Comparison of ENCODE assay signal across 23 mouse cellular contexts in the genomic region with DNA sequence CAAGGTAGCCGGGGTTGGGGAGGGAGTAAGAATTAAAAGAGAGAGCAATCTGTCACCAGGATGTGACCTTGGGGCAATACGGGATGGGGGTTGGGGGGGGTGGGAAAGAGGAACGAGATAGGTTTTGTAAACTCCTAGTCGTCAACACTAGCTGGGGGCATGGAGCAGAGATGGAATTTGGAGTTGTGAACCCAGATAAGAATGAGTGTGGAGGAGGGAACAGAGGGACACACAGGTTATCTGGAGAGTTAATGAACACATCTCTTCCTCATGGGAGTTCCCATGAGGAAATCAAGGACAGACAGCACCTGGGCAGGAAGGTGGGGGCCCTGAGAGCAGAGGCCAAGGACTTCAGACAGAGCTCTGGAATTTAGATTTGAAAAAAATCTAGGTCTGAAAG. TPM values are rescaled to one million over a fixed set of nuclear protein-coding genes. Genes with fewer than 3 reads are reported as not detected.
DNase-seq lines count a peak whose midpoint lies in the region; ATAC-seq and TF ChIP-seq lines count a peak whose summit lies in the region.
"Had no signal": no experiment of that assay in that cellular context is flagged by ENCODE, and none has a peak within 500 bp of the region (broad histone marks: within the 10 kb centered on the region; RNA-seq: fewer than 3 reads in every experiment).

No protein-coding gene starts in this region.

- no peak overlapping the region for H3K4me2 ChIP-seq in stomach, embryonic 15.5 days
- H3K4me2 ChIP-seq in stomach, postnatal 0 days (replicated peaks; ENCODE audit: low read depth), result no peak overlapping the region
- no peak overlapping the region for H3K4me2 ChIP-seq in liver, embryonic 12.5 days
- no peak overlapping the region for H3K4me2 ChIP-seq in liver, embryonic 16.5 days (ENCODE audit: low read depth, low read length)
- H3K4me2 ChIP-seq: embryonic facial prominence, embryonic 15.5 days; forebrain, embryonic 12.5 days; heart, embryonic 11.5 days; heart, embryonic 15.5 days; hindbrain, embryonic 13.5 days had no signal

- 25% methylated on average over 4 of the region's 4 CpGs for WGBS in stomach, embryonic 15.5 days
- 32% methylated on average over 4 of the region's 4 CpGs for WGBS in stomach, postnatal 0 days
- WGBS in liver, embryonic 12.5 days (ENCODE audit: insufficient replicate concordance), result 34% methylated on average over 4 of the region's 4 CpGs
- WGBS in liver, embryonic 16.5 days (ENCODE audit: insufficient replicate concordance), result 43% methylated on average over 4 of the region's 4 CpGs
- 71% methylated on average over 4 of the region's 4 CpGs for WGBS in limb, embryonic 10.5 days

- 0 out of 2 replicates have a peak, but pooled peaks have one; percentile 43 for ATAC-seq in stomach, embryonic 15.5 days (ENCODE audit: insufficient read depth, low FRiP score, low read depth)
- no peak for ATAC-seq in stomach, postnatal 0 days (ENCODE audit: low FRiP score, low TSS enrichment)
- ATAC-seq in liver, embryonic 12.5 days, result peak; percentile 62
- ATAC-seq in liver, embryonic 16.5 days (ENCODE audit: low read depth), result peak; percentile 82
- ATAC-seq: CD4-positive, CD25-positive, alpha-beta regulatory T cell, adult 4 months; forebrain, postnatal 0 days had no signal

- no peak for TF ChIP-seq CTCF in stomach, postnatal 0 days (IDR thresholded peaks at IDR 0.05; ENCODE audit: low read depth)

- H3K27ac ChIP-seq in stomach, embryonic 15.5 days, result no peak overlapping the region
- H3K27ac ChIP-seq in stomach, postnatal 0 days (replicated peaks), result no peak overlapping the region
- peak overlapping the region; percentile 36; the same call in 1 of the 2 replicates for H3K27ac ChIP-seq in liver, embryonic 12.5 days
- H3K27ac ChIP-seq in liver, embryonic 16.5 days (ENCODE audit: low read length), result peak overlapping the region; percentile 56; the same call in 1 of the 2 replicates
- H3K27ac ChIP-seq in limb, embryonic 10.5 days, result no peak overlapping the region
- H3K27ac ChIP-seq: embryonic facial prominence, embryonic 15.5 days; forebrain, embryonic 12.5 days; heart, adult 2 months; heart, embryonic 15.5 days; hindbrain, embryonic 13.5 days had no signal

- no peaks in the 10 kb centered on the region for H3K4me1 ChIP-seq in stomach, embryonic 15.5 days
- H3K4me1 ChIP-seq in stomach, postnatal 0 days (replicated peaks; ENCODE audit: control insufficient read depth, insufficient read depth), result no peaks in the 10 kb centered on the region
- H3K4me1 ChIP-seq in liver, embryonic 12.5 days, result 0 out of 2 replicates have a peak, but pooled peaks cover 4% of the 10 kb centered on the region
- H3K4me1 ChIP-seq in liver, embryonic 16.5 days (ENCODE audit: control insufficient read depth, low read depth, low read length), result peaks cover 4% of the 10 kb centered on the region; the same call in 1 of the 2 replicates
- H3K4me1 ChIP-seq in limb, embryonic 10.5 days, result no peaks in the 10 kb centered on the region
- H3K4me1 ChIP-seq: embryonic facial prominence, embryonic 15.5 days; forebrain, embryonic 12.5 days; hindbrain, embryonic 13.5 days had no signal

- no peak for DNase-seq in stomach, postnatal 0 days (ENCODE audit: low spot score)
- DNase-seq in kidney, postnatal 25 days, result no peak
- no peak for DNase-seq in adipocyte (ENCODE audit: low spot score)
- no peak for DNase-seq in limb, embryonic 10.5 days (ENCODE audit: low spot score)
- no peak for DNase-seq in cerebellum, adult 18-20 months
- DNase-seq: B cell, adult 2 months; cerebellum, adult 2 months; embryo, embryonic 11 days; forebrain, postnatal 0 days; gastrocnemius, postnatal 14 days; heart, adult 2 months; heart, postnatal 14 days had no signal

- no peak overlapping the region for H3K9ac ChIP-seq in stomach, embryonic 15.5 days
- H3K9ac ChIP-seq in stomach, postnatal 0 days (ENCODE audit: low read length), result no peak overlapping the region
- H3K9ac ChIP-seq in liver, embryonic 12.5 days, result no peak overlapping the region
- no peak overlapping the region for H3K9ac ChIP-seq in liver, embryonic 16.5 days (ENCODE audit: low read depth, low read length)
- H3K9ac ChIP-seq: embryonic facial prominence, embryonic 15.5 days; forebrain, embryonic 12.5 days; forebrain, postnatal 0 days; heart, embryonic 15.5 days; hindbrain, embryonic 13.5 days had no signal

- TF ChIP-seq EP300 in stomach, postnatal 0 days (optimal IDR thresholded peaks at IDR 0.05), result no peak

- H3K27me3 ChIP-seq in stomach, embryonic 15.5 days (replicated peaks), result no peaks in the 10 kb centered on the region
- H3K27me3 ChIP-seq in stomach, postnatal 0 days (ENCODE audit: control insufficient read depth, insufficient read depth, low read length), result no peaks in the 10 kb centered on the region
- no peaks in the 10 kb centered on the region for H3K27me3 ChIP-seq in liver, embryonic 12.5 days (replicated peaks)
- no peaks in the 10 kb centered on the region for H3K27me3 ChIP-seq in liver, embryonic 16.5 days (ENCODE audit: control insufficient read depth, insufficient read depth, low read depth, low read length)
- H3K27me3 ChIP-seq in limb, embryonic 10.5 days (ENCODE audit: low read depth, poor library complexity, severe bottlenecking), result no peaks in the 10 kb centered on the region
- H3K27me3 ChIP-seq: embryonic facial prominence, embryonic 15.5 days; forebrain, embryonic 12.5 days; heart, embryonic 15.5 days; hindbrain, embryonic 13.5 days had no signal

- H3K4me3 ChIP-seq in stomach, embryonic 15.5 days (replicated peaks), result no peak overlapping the region
- H3K4me3 ChIP-seq in stomach, postnatal 0 days (ENCODE audit: low read depth, low read length), result no peak overlapping the region
- no peak overlapping the region for H3K4me3 ChIP-seq in liver, embryonic 12.5 days
- no peak overlapping the region for H3K4me3 ChIP-seq in liver, embryonic 16.5 days (ENCODE audit: low read depth, low read length)
- no peak overlapping the region for H3K4me3 ChIP-seq in limb, embryonic 10.5 days
- H3K4me3 ChIP-seq: embryonic facial prominence, embryonic 15.5 days; forebrain, embryonic 12.5 days; heart, adult 2 months; heart, embryonic 15.5 days; hindbrain, embryonic 13.5 days had no signal

- H3K9me3 ChIP-seq in stomach, embryonic 15.5 days, result no peaks in the 10 kb centered on the region
- no peaks in the 10 kb centered on the region for H3K9me3 ChIP-seq in stomach, postnatal 0 days (ENCODE audit: control insufficient read depth, low read length)
- H3K9me3 ChIP-seq in liver, embryonic 12.5 days (replicated peaks), result peaks cover 9% of the 10 kb centered on the region; the same call in 1 of the 2 replicates
- H3K9me3 ChIP-seq in liver, embryonic 16.5 days (replicated peaks; ENCODE audit: control insufficient read depth, low read length), result no peaks in the 10 kb centered on the region
- H3K9me3 ChIP-seq in limb, embryonic 10.5 days (replicated peaks), result no peaks in the 10 kb centered on the region
- H3K9me3 ChIP-seq: embryonic facial prominence, embryonic 15.5 days; forebrain, embryonic 12.5 days; heart, embryonic 15.5 days; hindbrain, embryonic 13.5 days had no signal

- H3K36me3 ChIP-seq in stomach, embryonic 15.5 days, result no peaks in the 10 kb centered on the region
- H3K36me3 ChIP-seq in stomach, postnatal 0 days (ENCODE audit: control insufficient read depth, insufficient read depth, low read length), result no peaks in the 10 kb centered on the region
- H3K36me3 ChIP-seq in liver, embryonic 12.5 days, result no peaks in the 10 kb centered on the region
- H3K36me3 ChIP-seq in liver, embryonic 16.5 days (ENCODE audit: control insufficient read depth, insufficient read depth), result no peaks in the 10 kb centered on the region
- H3K36me3 ChIP-seq in limb, embryonic 10.5 days, result no peaks in the 10 kb centered on the region
- H3K36me3 ChIP-seq: embryonic facial prominence, embryonic 15.5 days; forebrain, embryonic 12.5 days; G1E; heart, embryonic 15.5 days; hindbrain, embryonic 13.5 days had no signal

RNA-seq across cellular contexts. Expression of gene Serpina1f, which starts 10.8 kb away (rescaled TPM):
- polyA plus RNA-seq in stomach, embryonic 15.5 days (2015; fragmentation: Nextera tagmentation; extraction: Ambion mirVana), result not detected in 2 replicates
- polyA plus RNA-seq in stomach, postnatal 0 days (2015; fragmentation: Nextera tagmentation; extraction: Ambion mirVana), result not detected in 2 replicates
- polyA plus RNA-seq in liver, embryonic 12.5 days (2016; fragmentation: Nextera tagmentation; extraction: Ambion mirVana), result 0.13 and 0.21 TPM in 2 replicates
- polyA plus RNA-seq in liver, embryonic 16.5 days (2015; fragmentation: Nextera tagmentation; extraction: Ambion mirVana), result 0.06 TPM in 2 replicates
- polyA plus RNA-seq in limb, embryonic 10.5 days (2016; fragmentation: Nextera tagmentation; extraction: Ambion mirVana), result not detected in 2 replicates
- polyA plus RNA-seq: CD4-positive, CD25-positive, alpha-beta regulatory T cell, adult 4 months; cerebellum, adult 2 months; embryonic facial prominence, embryonic 11.5 days; embryonic facial prominence, embryonic 15.5 days; forebrain, embryonic 12.5 days; forebrain, postnatal 0 days; G1E; heart, adult 2 months; heart, embryonic 11.5 days; heart, embryonic 15.5 days; hindbrain, embryonic 13.5 days had no signal

RNA-seq across cellular contexts. Expression of gene Serpina16, which starts 30.2 kb away (rescaled TPM):
- polyA plus RNA-seq in stomach, embryonic 15.5 days (2015; fragmentation: Nextera tagmentation; extraction: Ambion mirVana), result 0.71 and 1.3 TPM in 2 replicates
- not detected in 2 replicates for polyA plus RNA-seq in stomach, postnatal 0 days (2015; fragmentation: Nextera tagmentation; extraction: Ambion mirVana)
- not detected in 2 replicates for polyA plus RNA-seq in liver, embryonic 12.5 days (2016; fragmentation: Nextera tagmentation; extraction: Ambion mirVana)
- 0.07 and 0.12 TPM in 2 replicates for polyA plus RNA-seq in liver, embryonic 16.5 days (2015; fragmentation: Nextera tagmentation; extraction: Ambion mirVana)
- not detected in 2 replicates for polyA plus RNA-seq in limb, embryonic 10.5 days (2016; fragmentation: Nextera tagmentation; extraction: Ambion mirVana)
- polyA plus RNA-seq: CD4-positive, CD25-positive, alpha-beta regulatory T cell, adult 4 months; cerebellum, adult 2 months; embryonic facial prominence, embryonic 11.5 days; embryonic facial prominence, embryonic 15.5 days; forebrain, embryonic 12.5 days; forebrain, postnatal 0 days; G1E; heart, adult 2 months; heart, embryonic 11.5 days; heart, embryonic 15.5 days; hindbrain, embryonic 13.5 days had no signal

RNA-seq across cellular contexts. Expression of gene Serpina6, which starts 49.1 kb away (rescaled TPM):
- 300 and 304 TPM in 2 replicates for polyA plus RNA-seq in stomach, embryonic 15.5 days (2015; fragmentation: Nextera tagmentation; extraction: Ambion mirVana)
- 0.22 TPM in 1 of 2 replicates, not detected in the other for polyA plus RNA-seq in stomach, postnatal 0 days (2015; fragmentation: Nextera tagmentation; extraction: Ambion mirVana)
- polyA plus RNA-seq in liver, embryonic 12.5 days (2016; fragmentation: Nextera tagmentation; extraction: Ambion mirVana), result 1,015 and 1,058 TPM in 2 replicates
- 1,299 and 1,398 TPM in 2 replicates for polyA plus RNA-seq in liver, embryonic 16.5 days (2015; fragmentation: Nextera tagmentation; extraction: Ambion mirVana)
- 0.09 TPM in 1 of 2 replicates, not detected in the other for polyA plus RNA-seq in limb, embryonic 10.5 days (2016; fragmentation: Nextera tagmentation; extraction: Ambion mirVana)
- polyA plus RNA-seq: CD4-positive, CD25-positive, alpha-beta regulatory T cell, adult 4 months; cerebellum, adult 2 months; forebrain, embryonic 12.5 days; forebrain, postnatal 0 days; G1E; heart, adult 2 months; hindbrain, embryonic 13.5 days had no signal

Comparison
In these comparisons a context has a peak if more than half of its experiments do, and no peak if none do; other contexts are left out.
1. RNA of gene Serpina6, which starts 49.1 kb away (polyA plus RNA-seq): 1,299 to 1,398 TPM in liver, embryonic 16.5 days, 1,015 to 1,058 TPM in liver, embryonic 12.5 days and 300 to 304 TPM in stomach, embryonic 15.5 days; 0.09 TPM in limb, embryonic 10.5 days and 0.22 TPM in stomach, postnatal 0 days; every median in the first group is over 100 times any median in the second.
2. H3K27ac ChIP-seq: peak in liver, embryonic 12.5 days (single experiment) and liver, embryonic 16.5 days (single experiment); none in stomach, embryonic 15.5 days (single experiment), stomach, postnatal 0 days (single experiment) and limb, embryonic 10.5 days (single experiment).